Mouse (Mus musculus): Measurements from ENCODE around the gene Klk13. TPM values are rescaled to one million over a fixed set of nuclear protein-coding genes. Genes with fewer than 3 reads are reported as not detected.

Gene Klk13
- total RNA-seq, 2 experiments from 2014 or later: not detected

GRCm38 (mm10) chr7:43770701-43771100 lies 58.3 kb downstream of the Klk13 start:
- DNase-seq (ENCODE audit: low spot score in 2 of 2): no peak

- no peak for DNase-seq (ENCODE audit: low spot score in 2 of 2)
Measured at GRCm38 (mm10) chr7:43771916-43772315, 59.5 kb downstream of the Klk13 start.

GRCm38 (mm10) chr7:43772901-43773300 lies 60.5 kb downstream of the Klk13 start:
- no peak for DNase-seq (ENCODE audit: low spot score in 2 of 2)

- no peak for DNase-seq (ENCODE audit: low spot score in 2 of 2)
Measured at GRCm38 (mm10) chr7:43774364-43774763, 62.0 kb downstream of the Klk13 start, which contains the start of gene Klk11. Klk11 (plus strand) TSS chr7:43774604.

GRCm38 (mm10) chr7:43774802-43775201 lies 62.4 kb downstream of the Klk13 start:
- no peak for DNase-seq (ENCODE audit: low spot score in 2 of 2)

GRCm38 (mm10) chr7:43775311-43776057 lies 63.1 kb downstream of the Klk13 start:
- no peak for DNase-seq (ENCODE audit: low spot score in 2 of 2)

GRCm38 (mm10) chr7:43776506-43776905 lies 64.1 kb downstream of the Klk13 start:
- DNase-seq (ENCODE audit: low spot score in 2 of 2): no peak

Other genes with a start within 250 kb of the Klk13 start
- 1 to 10 TPM; 1.2 to 2.5 TPM for gene Vsig10l, start 249.4 kb upstream of the Klk13 start, total RNA-seq (2021)
- 10 to 100 TPM; 20.6 to 24.9 TPM for gene Iglon5, start 222.5 kb upstream of the Klk13 start, total RNA-seq (2021)
- not detected for gene 4931406B18Rik, start 206.6 kb upstream of the Klk13 start, total RNA-seq (2021)
- 1 to 10 TPM; 3.9 to 4.8 TPM for gene Cd33, start 168.1 kb upstream of the Klk13 start, total RNA-seq (2021)
- gene Zfp658, start 150.3 kb upstream of the Klk13 start, total RNA-seq (2021): 1 to 10 TPM; 5.2 to 6.0 TPM
- gene Zfp719, start 133.0 kb upstream of the Klk13 start, total RNA-seq (2021): 10 to 100 TPM; 16.3 to 20.9 TPM
- under 1 TPM in 1 of 2 experiments, not detected in 1; 0.26 TPM for gene Zfp819, start 105.4 kb upstream of the Klk13 start, total RNA-seq (2021)
- gene Ceacam18, start 77.9 kb upstream of the Klk13 start, total RNA-seq (2021): not detected
- under 1 TPM; 0.82 to 0.91 TPM for gene Siglece, start 52.4 kb upstream of the Klk13 start, total RNA-seq (2021)
- 1 to 10 TPM; 9.0 to 9.5 TPM for gene Ctu1, start 40.6 kb upstream of the Klk13 start, total RNA-seq (2021)
- not detected for gene Klk14, start 22.1 kb upstream of the Klk13 start, total RNA-seq (2021)
- gene Klk12, start 56.3 kb downstream of the Klk13 start, total RNA-seq (2021): not detected
- gene Klk11, start 62.0 kb downstream of the Klk13 start, total RNA-seq (2021): not detected
- gene Klk10, start 68.5 kb downstream of the Klk13 start, total RNA-seq (2021): not detected
- not detected for gene Klk9, start 79.3 kb downstream of the Klk13 start, total RNA-seq (2021)
- 1 to 10 TPM; 3.2 to 3.7 TPM for gene Klk8, start 85.0 kb downstream of the Klk13 start, total RNA-seq (2021)
- not detected for gene Klk7, start 98.7 kb downstream of the Klk13 start, total RNA-seq (2021)
- gene Klk6, start 111.9 kb downstream of the Klk13 start, total RNA-seq (2021): 1 to 10 TPM; 1.6 to 1.9 TPM
- gene Klk5, start 129.4 kb downstream of the Klk13 start, total RNA-seq (2021): not detected
- not detected for gene Klk4, start 168.6 kb downstream of the Klk13 start, total RNA-seq (2021)
- gene Klk15, start 221.2 kb downstream of the Klk13 start, total RNA-seq (2021): not detected
- not detected for gene Klk1b8, start 238.1 kb downstream of the Klk13 start, total RNA-seq (2021)

Data from left cerebral cortex, adult 18-20 months (tissue).